Mouse (Mus musculus) midbrain, embryonic 12.5 days (tissue): ENCODE data around the gene Pard3. TPM values are rescaled to one million over a fixed set of nuclear protein-coding genes. Genes with fewer than 3 reads are reported as not detected.
A peak's percentile ranks its signal among the peaks of the same experiment; 100 is the strongest.

ENCODE experiments used
- ATAC-seq: fragments of 200-750 bp; cut with Nextera tagmentation; 2 replicates; pipeline ENCODE4 v1.8.0; 2017; ENCODE audit warnings: low read depth, moderate TSS enrichment, moderate library complexity; ENCODE audit not compliant: low FRiP score
- H3K27ac ChIP-seq: fragments of 300-500 bp; sonication (generic); replicated peaks from 2 replicates; pipeline ENCODE4 v1.5.1; 2016; ENCODE audit warnings: mild to moderate bottlenecking
- H3K27me3 ChIP-seq: fragments of 300-500 bp; sonication (generic); 2 replicates; pipeline ENCODE4 v1.6.1; 2016; ENCODE audit warnings: mild to moderate bottlenecking
- H3K36me3 ChIP-seq: fragments of 300-500 bp; sonication (generic); 2 replicates; pipeline ENCODE4 v1.6.1; 2016
- H3K4me1 ChIP-seq: fragments of 300-500 bp; sonication (generic); 2 replicates; pipeline ENCODE4 v1.6.1; 2016
- H3K4me2 ChIP-seq: fragments of 300-500 bp; sonication (generic); replicated peaks from 2 replicates; pipeline ENCODE4 v1.6.1; 2016; ENCODE audit warnings: mild to moderate bottlenecking, moderate library complexity
- H3K4me3 ChIP-seq: fragments of 300-500 bp; sonication (generic); 2 replicates; pipeline ENCODE4 v1.5.1; 2016; ENCODE audit warnings: mild to moderate bottlenecking
- H3K9ac ChIP-seq: fragments of 300-500 bp; sonication (generic); replicated peaks from 2 replicates; pipeline ENCODE4 v1.6.1; 2016; ENCODE audit warnings: mild to moderate bottlenecking, moderate library complexity
- H3K9me3 ChIP-seq: fragments of 300-500 bp; sonication (generic); 2 replicates; pipeline ENCODE4 v1.6.1; 2016; ENCODE audit warnings: mild to moderate bottlenecking
- WGBS: fragments of 180-500 bp; shearing (Covaris S2); methylation state at CpG from one replicate; pipeline ENCODE4 v1.1.7; 2016; 5-methylcytosine and 5-hydroxymethylcytosine counted together
- polyA plus RNA-seq: library from polyadenylated mRNA; unstranded; fragments of >200 nt; fragmentation: Nextera tagmentation; extraction: Ambion mirVana; gene quantifications from 2 replicates; pipeline ENCODE4 v1.2.1, GENCODE M21; 2016

Pard3 gene
- polyA plus RNA-seq, 1 experiment from 2014 or later, result 36.6 TPM

GRCm38 (mm10) chr8:127317914-127318313 lies 254.2 kb downstream of the Pard3 start:
- no peaks in the 10 kb centered on the region for H3K36me3 ChIP-seq
- no peaks in the 10 kb centered on the region for H3K27me3 ChIP-seq
- no peaks in the 10 kb centered on the region for H3K4me1 ChIP-seq
- no peaks in the 10 kb centered on the region for H3K9me3 ChIP-seq
- H3K9ac ChIP-seq, result no peak overlapping the region
- no peak overlapping the region for H3K4me2 ChIP-seq
- H3K4me3 ChIP-seq, result no peak overlapping the region
- WGBS, result 81% methylated on average over 1 of the region's 1 CpGs
- ATAC-seq, result no peak
- H3K27ac ChIP-seq, result no peak overlapping the region

GRCm38 (mm10) chr8:127318377-127319159 lies 254.9 kb downstream of the Pard3 start:
- H3K9ac ChIP-seq, result no peak overlapping the region
- H3K4me1 ChIP-seq, result no peaks in the 10 kb centered on the region
- H3K27ac ChIP-seq, result no peak overlapping the region
- no peaks in the 10 kb centered on the region for H3K9me3 ChIP-seq
- no peak for ATAC-seq
- H3K36me3 ChIP-seq, result no peaks in the 10 kb centered on the region
- no peak overlapping the region for H3K4me2 ChIP-seq
- WGBS, result 93% methylated on average over 7 of the region's 7 CpGs
- no peaks in the 10 kb centered on the region for H3K27me3 ChIP-seq
- H3K4me3 ChIP-seq, result no peak overlapping the region

DNA sequence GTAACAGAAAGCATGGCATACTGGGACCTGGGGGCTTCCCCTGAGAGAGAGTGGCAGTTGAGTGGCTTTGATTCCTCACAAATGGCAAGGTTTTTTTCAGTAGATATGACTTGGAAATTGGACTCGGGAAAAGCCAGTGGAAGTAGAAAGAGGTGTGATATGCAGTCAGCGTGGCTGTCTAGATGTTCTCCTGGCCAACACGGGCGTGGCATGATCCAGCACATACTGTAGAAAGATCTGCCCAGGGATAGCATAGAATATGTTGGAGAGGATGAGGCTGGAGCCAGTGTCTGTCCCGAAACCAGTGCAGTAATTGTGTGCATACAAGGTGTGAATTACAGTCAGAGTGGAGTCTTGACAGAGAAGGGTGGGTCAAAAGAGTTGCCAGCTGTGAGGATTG lies 257.2 kb downstream of the Pard3 start:
- no peaks in the 10 kb centered on the region for H3K4me1 ChIP-seq
- no peaks in the 10 kb centered on the region for H3K9me3 ChIP-seq
- no peak overlapping the region for H3K27ac ChIP-seq
- ATAC-seq, result no peak
- no peaks in the 10 kb centered on the region for H3K36me3 ChIP-seq
- no peak overlapping the region for H3K4me2 ChIP-seq
- no peak overlapping the region for H3K4me3 ChIP-seq
- H3K27me3 ChIP-seq, result no peaks in the 10 kb centered on the region
- H3K9ac ChIP-seq, result no peak overlapping the region
- 94% methylated on average over 5 of the region's 5 CpGs for WGBS

DNA sequence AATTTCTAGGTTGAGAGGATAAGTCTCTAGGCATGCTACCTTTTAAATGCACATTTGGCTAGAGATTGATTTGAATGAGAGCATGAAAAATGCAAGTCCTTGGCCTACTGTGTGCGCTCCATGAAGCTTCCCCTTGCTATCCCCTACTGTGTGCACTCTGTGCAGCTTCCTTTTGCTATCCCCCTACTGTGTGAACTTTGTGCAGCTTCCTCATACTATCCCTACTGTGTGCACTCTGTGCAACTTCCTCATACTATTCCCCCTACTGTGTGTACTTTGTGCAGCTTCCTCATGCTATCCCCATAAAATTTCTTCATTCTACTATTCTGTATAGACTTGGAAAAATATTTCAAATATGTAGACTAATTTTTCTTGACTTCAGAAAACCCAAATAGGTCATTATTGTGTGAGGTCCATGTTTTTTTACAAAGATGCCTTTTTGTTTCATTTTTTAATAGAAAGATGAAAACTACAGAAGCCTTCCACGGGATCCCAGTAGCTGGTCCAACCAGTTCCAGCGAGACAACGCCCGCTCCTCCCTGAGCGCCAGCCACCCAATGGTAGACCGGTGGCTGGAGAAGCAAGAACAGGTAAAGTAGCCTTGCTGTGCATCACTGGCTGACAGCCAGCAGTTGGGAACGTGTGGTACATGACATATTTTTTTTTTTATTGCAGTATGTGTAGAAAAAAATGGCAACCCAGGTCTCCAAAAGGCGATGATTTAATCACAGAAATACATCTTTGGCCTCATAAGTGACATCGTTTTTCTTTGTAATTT lies 260.1 kb downstream of the Pard3 start:
- H3K36me3 ChIP-seq, result no peaks in the 10 kb centered on the region
- H3K4me2 ChIP-seq, result no peak overlapping the region
- H3K4me1 ChIP-seq, result no peaks in the 10 kb centered on the region
- no peak overlapping the region for H3K9ac ChIP-seq
- no peak overlapping the region for H3K4me3 ChIP-seq
- H3K27me3 ChIP-seq, result no peaks in the 10 kb centered on the region
- WGBS, result 96% methylated on average over 10 of the region's 10 CpGs
- ATAC-seq, result no peak
- H3K27ac ChIP-seq, result no peak overlapping the region
- H3K9me3 ChIP-seq, result no peaks in the 10 kb centered on the region

GRCm38 (mm10) chr8:127324836-127325570 lies 261.3 kb downstream of the Pard3 start:
- Histone ChIP-seq H3K27me3 (no peaks in the 10 kb centered on the region), H3K27ac (no peak overlapping the region), H3K4me3 (no peak overlapping the region), H3K9ac (no peak overlapping the region), H3K36me3 (no peaks in the 10 kb centered on the region), H3K4me2 (no peak overlapping the region), H3K4me1 (peaks cover 2% of the 10 kb centered on the region), H3K9me3 (no peaks in the 10 kb centered on the region)
- ATAC-seq, result no peak
- WGBS, result 73% methylated on average over 3 of the region's 3 CpGs

DNA sequence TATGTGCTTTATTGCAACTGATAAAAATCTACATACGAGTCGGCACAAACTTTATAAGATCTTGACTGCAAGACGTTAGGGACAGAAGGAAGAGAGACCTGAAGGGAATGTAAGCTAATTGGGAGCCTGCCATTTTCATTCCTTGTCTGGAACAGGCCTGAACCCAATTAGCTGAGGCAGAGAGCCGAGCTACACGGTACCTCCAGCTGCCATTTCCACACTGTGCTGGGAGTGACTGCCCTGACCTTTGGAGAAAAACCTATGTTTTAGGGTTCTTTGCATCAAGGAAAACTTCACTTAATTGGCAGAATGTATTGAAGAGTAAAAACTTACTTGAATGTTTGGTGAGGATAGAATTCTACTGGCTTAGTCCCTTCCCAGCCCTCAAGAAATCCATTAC lies 262.1 kb downstream of the Pard3 start:
- 70% methylated on average over 5 of the region's 5 CpGs for WGBS
- Histone ChIP-seq H3K27ac (no peak overlapping the region), H3K4me3 (no peak overlapping the region), H3K36me3 (no peaks in the 10 kb centered on the region), H3K9me3 (no peaks in the 10 kb centered on the region), H3K9ac (no peak overlapping the region), H3K4me2 (no peak overlapping the region), H3K4me1 (peaks cover 10% of the 10 kb centered on the region), H3K27me3 (no peaks in the 10 kb centered on the region)
- no peak for ATAC-seq

- no peak overlapping the region for H3K4me3 ChIP-seq
- no peaks in the 10 kb centered on the region for H3K9me3 ChIP-seq
- no peaks in the 10 kb centered on the region for H3K27me3 ChIP-seq
- H3K36me3 ChIP-seq, result no peaks in the 10 kb centered on the region
- H3K27ac ChIP-seq, result peak overlapping the region; percentile 30; the same call in 1 of the 2 replicates
- peaks cover 11% of the 10 kb centered on the region for H3K4me1 ChIP-seq
- H3K9ac ChIP-seq, result no peak overlapping the region
- ATAC-seq, result peak; percentile 68
- 41% methylated on average over 12 of the region's 12 CpGs for WGBS
- no peak overlapping the region for H3K4me2 ChIP-seq
These were observed 266.8 kb downstream of the Pard3 start for GRCm38 (mm10) chr8:127330258-127331187.

GRCm38 (mm10) chr8:127331751-127332150 lies 268.1 kb downstream of the Pard3 start:
- Histone ChIP-seq H3K27me3 (no peaks in the 10 kb centered on the region), H3K4me3 (no peak overlapping the region), H3K36me3 (no peaks in the 10 kb centered on the region), H3K27ac (no peak overlapping the region), H3K9me3 (no peaks in the 10 kb centered on the region), H3K9ac (no peak overlapping the region), H3K4me2 (no peak overlapping the region), H3K4me1 (peaks cover 11% of the 10 kb centered on the region)
- no peak for ATAC-seq
- 96% methylated on average over 1 of the region's 1 CpGs for WGBS

DNA sequence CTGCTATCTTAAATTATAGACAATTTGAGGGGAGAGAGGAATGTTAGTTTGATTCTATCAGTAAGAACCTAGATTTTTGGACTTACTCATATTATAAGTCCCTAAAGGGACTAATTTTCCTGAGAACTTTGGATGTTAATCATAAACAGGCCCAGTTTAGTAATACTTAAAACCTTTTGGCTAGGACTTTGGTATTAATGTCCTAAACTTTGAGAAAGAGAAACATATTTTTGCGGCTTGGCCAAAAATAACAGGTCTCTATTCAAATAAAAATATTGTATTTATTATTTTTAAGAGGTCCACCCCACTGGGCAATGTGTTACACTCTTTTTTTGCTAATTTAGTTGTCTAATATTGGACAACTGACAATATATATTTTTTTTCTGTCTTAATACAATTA lies 271.5 kb downstream of the Pard3 start:
- Histone ChIP-seq H3K27ac (no peak overlapping the region), H3K27me3 (no peaks in the 10 kb centered on the region), H3K9ac (no peak overlapping the region), H3K36me3 (no peaks in the 10 kb centered on the region), H3K4me1 (peaks cover 7% of the 10 kb centered on the region), H3K4me2 (no peak overlapping the region), H3K4me3 (no peak overlapping the region), H3K9me3 (no peaks in the 10 kb centered on the region)
- ATAC-seq, result no peak
- 87% methylated on average over 1 of the region's 1 CpGs for WGBS

DNA sequence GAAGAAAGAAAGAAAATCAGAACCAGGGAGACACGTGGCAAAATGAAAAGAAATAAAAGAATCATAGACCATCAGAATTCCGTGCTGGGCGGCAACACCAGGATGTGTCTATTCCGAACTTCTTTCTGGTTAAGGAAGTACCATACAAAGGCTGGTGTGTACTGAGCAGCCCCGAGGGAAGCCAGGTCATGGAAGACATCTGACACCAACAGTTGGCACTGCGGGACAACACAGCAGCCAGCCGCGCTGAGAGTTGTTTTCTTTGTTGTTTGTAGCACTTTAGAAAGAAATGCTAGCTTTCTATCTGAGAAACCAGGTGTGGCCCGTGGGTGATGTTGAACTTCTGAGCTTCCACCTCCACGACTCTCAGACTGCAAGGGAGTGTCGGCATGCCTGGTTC lies 274.5 kb downstream of the Pard3 start:
- WGBS, result 83% methylated on average over 11 of the region's 11 CpGs
- no peaks in the 10 kb centered on the region for H3K36me3 ChIP-seq
- H3K27ac ChIP-seq, result no peak overlapping the region
- no peaks in the 10 kb centered on the region for H3K9me3 ChIP-seq
- H3K4me2 ChIP-seq, result no peak overlapping the region
- H3K4me1 ChIP-seq, result no peaks in the 10 kb centered on the region
- H3K27me3 ChIP-seq, result no peaks in the 10 kb centered on the region
- no peak overlapping the region for H3K4me3 ChIP-seq
- ATAC-seq, result no peak
- H3K9ac ChIP-seq, result no peak overlapping the region

DNA sequence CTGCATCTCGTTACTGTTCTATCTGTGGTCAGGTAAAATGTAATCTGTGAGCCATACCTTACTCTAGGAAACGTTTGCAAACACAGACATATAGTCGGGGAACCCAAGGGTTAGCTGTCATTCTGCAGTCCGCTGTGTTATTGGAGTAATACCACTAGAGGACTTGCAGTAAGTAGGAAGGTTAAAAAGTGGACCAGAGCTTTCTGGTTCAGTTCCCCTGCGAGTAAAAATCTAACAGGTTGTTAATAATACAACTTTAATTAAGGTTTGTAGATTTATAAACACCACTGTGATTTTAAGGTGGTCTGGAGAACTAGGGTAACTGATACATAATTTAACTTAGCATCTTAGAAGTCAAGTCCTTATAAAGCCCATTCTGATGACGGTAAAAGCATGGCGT lies 277.4 kb downstream of the Pard3 start:
- no peak overlapping the region for H3K4me3 ChIP-seq
- ATAC-seq, result no peak
- H3K9me3 ChIP-seq, result no peaks in the 10 kb centered on the region
- H3K36me3 ChIP-seq, result no peaks in the 10 kb centered on the region
- H3K4me1 ChIP-seq, result 0 out of 2 replicates have a peak, but pooled peaks cover 2% of the 10 kb centered on the region
- H3K4me2 ChIP-seq, result no peak overlapping the region
- no peak overlapping the region for H3K27ac ChIP-seq
- no peak overlapping the region for H3K9ac ChIP-seq
- no peaks in the 10 kb centered on the region for H3K27me3 ChIP-seq
- 87% methylated on average over 7 of the region's 7 CpGs for WGBS
